Mouse (Mus musculus) ES-Bruce4 (cell line): ENCODE measurements around the gene Klrb1a.

Experiments
- CTCF ChIP-seq: IDR thresholded peaks from one replicate; pipeline ENCODE4 v1.8.1; 2011; ENCODE audit warnings: low read depth, low read length
- POLR2A ChIP-seq: IDR thresholded peaks from one replicate; pipeline ENCODE4 v1.8.1; 2011; ENCODE audit warnings: low read length; ENCODE audit not compliant: insufficient read depth

DNA sequence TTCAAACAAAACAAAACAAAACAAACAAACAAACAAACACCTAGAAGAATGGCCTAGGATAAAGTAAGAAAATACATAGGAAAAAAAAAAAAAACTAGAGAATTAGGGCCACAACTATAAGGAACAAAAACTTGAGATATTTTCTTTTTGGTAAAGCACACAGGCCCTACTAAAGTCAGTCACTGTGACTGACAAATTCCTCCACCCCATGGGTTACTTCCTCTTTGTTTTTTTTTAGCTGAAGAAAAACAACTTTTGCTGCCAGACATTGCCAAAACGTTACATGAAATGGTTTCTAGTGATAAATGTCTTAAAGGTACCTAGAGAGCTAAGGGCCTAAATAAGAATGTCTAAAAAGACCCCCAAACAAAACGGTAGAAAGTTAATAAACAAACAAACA, 20.7 kb upstream of the Klrb1a start:
- TF ChIP-seq POLR2A (no peak), CTCF (no peak)
